Mouse (Mus musculus) forebrain, embryonic 16.5 days (tissue): ENCODE data around the gene Itln1. TPM values are rescaled to one million over a fixed set of nuclear protein-coding genes. Genes with fewer than 3 reads are reported as not detected.

Experiments used
- ATAC-seq: fragments of 200-750 bp; cut with Nextera tagmentation; 2 replicates; pipeline ENCODE4 v1.8.0; 2017; ENCODE audit warnings: mild to moderate bottlenecking, moderate library complexity
- H3K27ac ChIP-seq: fragments of 300-500 bp; sonication (generic); 2 replicates; pipeline ENCODE4 v1.5.1; 2014; ENCODE audit warnings: low read length, control low read depth
- H3K27me3 ChIP-seq: fragments of 300-500 bp; sonication (generic); replicated peaks from 2 replicates; pipeline ENCODE4 v1.6.1; 2014; ENCODE audit warnings: low read length; ENCODE audit not compliant: control insufficient read depth, insufficient read depth
- H3K36me3 ChIP-seq: fragments of 300-500 bp; sonication (generic); 2 replicates; pipeline ENCODE4 v1.6.1; 2014; ENCODE audit not compliant: control insufficient read depth, insufficient read depth
- H3K4me1 ChIP-seq: fragments of 300-500 bp; sonication (generic); replicated peaks from 2 replicates; pipeline ENCODE4 v1.6.1; 2014; ENCODE audit warnings: low read length; ENCODE audit not compliant: control insufficient read depth, insufficient read depth
- H3K4me2 ChIP-seq: fragments of 300-500 bp; sonication (generic); 2 replicates; pipeline ENCODE4 v1.6.1; 2014; ENCODE audit warnings: mild to moderate bottlenecking, low read length, control low read depth
- H3K4me3 ChIP-seq: fragments of 300-500 bp; sonication (generic); replicated peaks from 2 replicates; pipeline ENCODE4 v1.5.1; 2014; ENCODE audit warnings: mild to moderate bottlenecking, low read length, control low read depth
- H3K9ac ChIP-seq: fragments of 300-500 bp; sonication (generic); replicated peaks from 2 replicates; pipeline ENCODE4 v1.6.1; 2014; ENCODE audit warnings: low read depth, low read length, control low read depth
- H3K9me3 ChIP-seq: fragments of 300-500 bp; sonication (generic); 2 replicates; pipeline ENCODE4 v1.6.1; 2016; ENCODE audit warnings: low read length; ENCODE audit not compliant: control insufficient read depth
- WGBS: fragments of 180-500 bp; shearing (Covaris S2); extraction: QIAGEN DNeasy Blood & Tissue Kit; methylation state at CpG from one replicate; pipeline ENCODE4 v1.1.7; 2014; 5-methylcytosine and 5-hydroxymethylcytosine counted together
- polyA plus RNA-seq: library from polyadenylated mRNA; unstranded; fragments of >200 nt; fragmentation: Nextera tagmentation; extraction: Ambion mirVana; gene quantifications from 2 replicates; pipeline ENCODE4 v1.2.1, GENCODE M21; 2015

Gene Itln1
- polyA plus RNA-seq: not detected in 2 replicates

DNA sequence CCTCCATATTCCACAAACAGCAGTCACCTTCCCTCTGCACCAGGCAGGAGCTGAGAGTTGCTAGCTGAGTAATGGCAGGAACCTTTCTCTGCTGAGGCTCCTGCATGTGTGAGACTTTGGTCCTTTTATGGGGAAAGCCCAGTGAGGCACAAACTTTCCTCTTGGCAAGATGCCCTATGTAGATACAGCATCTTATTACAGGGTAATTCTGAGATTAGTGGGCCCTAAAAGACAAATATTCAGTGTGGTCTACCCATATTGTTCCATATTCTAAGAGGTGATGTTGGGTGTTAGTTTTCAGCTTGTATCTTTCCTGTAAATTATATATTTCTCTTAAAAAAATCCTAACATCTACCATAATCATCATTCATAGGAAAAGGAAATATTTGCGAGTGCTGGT lies at the start of gene Itln1:
Gene Itln1, minus strand, starts transcription at position 101 of the 400 bp plus-strand sequence.
- H3K27me3 ChIP-seq: no peaks in the 10 kb centered on the region
- no peak within 1 kb of the TSS for H3K27ac ChIP-seq
- H3K36me3 ChIP-seq: no peaks in the 10 kb centered on the region
- H3K4me3 ChIP-seq: no peak within 1 kb of the TSS
- no peaks in the 10 kb centered on the region for H3K4me1 ChIP-seq
- H3K4me2 ChIP-seq: no peak within 1 kb of the TSS
- no peak within 1 kb of the TSS for H3K9ac ChIP-seq
- ATAC-seq: no peak
- peaks cover 3% of the 10 kb centered on the region for H3K9me3 ChIP-seq
- WGBS: 100% methylated on average over 1 of the region's 1 CpGs

GRCm38 (mm10) chr1:171584584-171584983 lies 49.5 kb upstream of the Itln1 start:
- H3K36me3 ChIP-seq: no peaks in the 10 kb centered on the region
- 84% methylated on average over 2 of the region's 2 CpGs for WGBS

GRCm38 (mm10) chr1:171577168-171577567 lies 42.1 kb upstream of the Itln1 start:
- no peak for ATAC-seq
- no peaks in the 10 kb centered on the region for H3K4me1 ChIP-seq
- no peak overlapping the region for H3K9ac ChIP-seq
- 88% methylated on average over 7 of the region's 7 CpGs for WGBS
- no peak overlapping the region for H3K27ac ChIP-seq
- no peak overlapping the region for H3K4me3 ChIP-seq
- no peaks in the 10 kb centered on the region for H3K9me3 ChIP-seq
- H3K4me2 ChIP-seq: no peak overlapping the region
- H3K36me3 ChIP-seq: no peaks in the 10 kb centered on the region
- H3K27me3 ChIP-seq: no peaks in the 10 kb centered on the region

More at GRCm38 (mm10) chr1:171584584-171584983, 49.5 kb upstream of the Itln1 start:
- no peak for ATAC-seq
- Histone ChIP-seq H3K27ac (no peak overlapping the region), H3K27me3 (no peaks in the 10 kb centered on the region), H3K9ac (no peak overlapping the region), H3K4me3 (no peak overlapping the region), H3K9me3 (no peaks in the 10 kb centered on the region), H3K4me1 (no peaks in the 10 kb centered on the region), H3K4me2 (no peak overlapping the region)

- H3K27ac ChIP-seq: no peak overlapping the region
- H3K4me2 ChIP-seq: no peak overlapping the region
- ATAC-seq: no peak
- 53% methylated on average over 2 of the region's 2 CpGs for WGBS
- H3K4me1 ChIP-seq: no peaks in the 10 kb centered on the region
- no peaks in the 10 kb centered on the region for H3K9me3 ChIP-seq
- no peak overlapping the region for H3K9ac ChIP-seq
- no peak overlapping the region for H3K4me3 ChIP-seq
- no peaks in the 10 kb centered on the region for H3K36me3 ChIP-seq
- no peaks in the 10 kb centered on the region for H3K27me3 ChIP-seq
Measured at GRCm38 (mm10) chr1:171568436-171568835, 33.3 kb upstream of the Itln1 start.

DNA sequence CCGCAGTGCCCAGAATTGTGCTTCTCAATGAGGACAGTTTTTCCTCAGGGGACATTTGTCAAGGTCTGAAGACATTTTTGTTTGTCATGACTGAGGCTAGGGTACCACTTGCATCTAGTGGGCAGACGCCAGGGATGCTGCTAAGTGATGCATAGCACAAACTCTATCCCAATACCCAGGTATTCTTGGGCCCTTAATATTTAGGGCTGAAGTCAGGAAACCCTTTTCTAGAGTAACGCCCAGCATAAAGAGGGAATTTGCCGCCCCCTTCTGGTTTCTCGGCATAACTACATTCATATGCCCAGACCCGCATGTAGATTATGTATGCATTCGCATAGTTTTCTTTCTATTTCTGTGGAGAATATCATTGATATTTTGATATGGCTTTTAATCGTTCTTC lies 31.7 kb upstream of the Itln1 start:
- no peak overlapping the region for H3K4me3 ChIP-seq
- H3K9ac ChIP-seq: no peak overlapping the region
- no peaks in the 10 kb centered on the region for H3K27me3 ChIP-seq
- H3K27ac ChIP-seq: no peak overlapping the region
- ATAC-seq: peak; percentile 71; the same call in 1 of the 2 replicates
- no peaks in the 10 kb centered on the region for H3K4me1 ChIP-seq
- 25% methylated on average over 8 of the region's 8 CpGs for WGBS
- H3K36me3 ChIP-seq: no peaks in the 10 kb centered on the region
- H3K4me2 ChIP-seq: no peak overlapping the region
- H3K9me3 ChIP-seq: no peaks in the 10 kb centered on the region

DNA sequence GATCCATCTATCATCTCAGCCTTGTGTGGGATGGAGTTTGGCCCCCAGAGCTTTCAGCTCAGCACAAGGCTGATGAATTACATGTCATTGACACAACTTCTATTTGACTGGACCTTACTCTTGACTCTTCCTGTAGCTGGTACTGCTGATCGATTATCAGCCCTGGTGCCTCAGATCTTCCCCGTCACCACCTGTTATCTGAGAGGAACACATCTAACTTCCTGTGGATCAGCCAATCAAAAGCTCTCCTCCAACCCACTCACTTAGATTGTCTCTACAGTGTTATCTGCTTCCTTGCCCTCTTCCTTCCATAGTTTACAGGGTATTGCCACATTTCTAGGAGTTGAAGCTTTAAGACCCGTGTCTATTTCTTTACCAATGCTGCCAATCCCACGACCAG lies 30.8 kb upstream of the Itln1 start:
- H3K36me3 ChIP-seq: no peaks in the 10 kb centered on the region
- H3K9ac ChIP-seq: no peak overlapping the region
- ATAC-seq: no peak
- no peak overlapping the region for H3K27ac ChIP-seq
- no peak overlapping the region for H3K4me2 ChIP-seq
- no peak overlapping the region for H3K4me3 ChIP-seq
- 82% methylated on average over 4 of the region's 4 CpGs for WGBS
- H3K9me3 ChIP-seq: no peaks in the 10 kb centered on the region
- H3K4me1 ChIP-seq: no peaks in the 10 kb centered on the region
- H3K27me3 ChIP-seq: no peaks in the 10 kb centered on the region

- no peaks in the 10 kb centered on the region for H3K9me3 ChIP-seq
- WGBS: 52% methylated on average over 3 of the region's 3 CpGs
- H3K27me3 ChIP-seq: no peaks in the 10 kb centered on the region
- H3K4me3 ChIP-seq: no peak overlapping the region
- H3K4me1 ChIP-seq: no peaks in the 10 kb centered on the region
- no peak overlapping the region for H3K9ac ChIP-seq
- peak; percentile 63; the same call in 1 of the 2 replicates for ATAC-seq
- H3K36me3 ChIP-seq: no peaks in the 10 kb centered on the region
- H3K4me2 ChIP-seq: no peak overlapping the region
- no peak overlapping the region for H3K27ac ChIP-seq
Measured at GRCm38 (mm10) chr1:171564247-171564646, 29.2 kb upstream of the Itln1 start.

DNA sequence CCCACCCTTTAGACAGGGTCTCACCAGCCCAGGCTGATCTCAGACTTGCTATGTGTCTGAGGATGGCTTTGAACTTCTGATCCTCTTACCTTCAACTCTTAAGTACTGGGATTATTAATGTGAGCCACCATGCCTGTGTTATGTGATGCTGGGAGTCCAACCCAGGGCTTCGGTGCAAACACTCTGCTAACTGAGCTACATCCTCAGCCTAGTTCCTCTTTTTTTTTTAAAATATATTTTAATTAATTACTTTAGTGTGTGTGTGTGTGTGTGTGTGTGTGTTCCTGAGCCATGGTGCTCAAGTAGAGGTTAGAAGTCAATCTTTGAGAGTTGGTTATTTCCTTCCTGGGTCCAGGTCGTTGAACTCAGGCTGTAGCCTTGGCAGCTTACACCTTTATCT lies 27.9 kb upstream of the Itln1 start:
- whole genome bisulfite sequencing: 84% methylated on average over 2 of the region's 2 CpGs

DNA sequence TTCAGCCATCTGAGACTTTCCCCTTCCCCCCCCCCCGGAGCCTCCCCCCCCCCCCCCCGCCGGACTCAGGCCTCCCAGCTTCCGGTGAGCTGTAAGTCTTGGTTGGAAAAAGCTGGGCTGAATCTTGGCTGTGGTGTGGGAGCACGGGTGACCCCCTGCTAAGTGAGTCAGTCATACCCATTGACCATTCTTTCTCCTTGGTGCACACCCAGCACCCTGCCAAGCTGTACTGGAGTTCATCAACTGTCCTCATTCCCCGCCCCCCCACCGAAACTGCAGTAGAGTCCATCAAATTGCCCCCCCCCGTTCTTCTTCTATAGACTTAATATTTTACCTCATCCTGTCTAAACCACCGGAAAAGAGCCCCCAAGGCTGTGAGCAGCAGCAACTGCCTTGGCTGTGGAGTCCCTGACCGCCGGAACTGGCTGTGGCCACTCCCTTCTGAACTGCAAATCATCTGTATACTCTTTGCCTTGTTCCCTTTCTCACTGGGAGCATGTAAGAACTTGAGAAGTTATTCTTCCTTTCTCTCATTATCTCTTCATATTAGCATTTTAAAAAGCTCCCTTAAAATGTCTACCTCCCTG lies 26.6 kb upstream of the Itln1 start:
- no peaks in the 10 kb centered on the region for H3K36me3 ChIP-seq
- no peak overlapping the region for H3K4me3 ChIP-seq
- no peak overlapping the region for H3K27ac ChIP-seq
- WGBS: 69% methylated on average over 8 of the region's 11 CpGs
- no peak overlapping the region for H3K4me2 ChIP-seq
- H3K9ac ChIP-seq: no peak overlapping the region
- H3K27me3 ChIP-seq: no peaks in the 10 kb centered on the region
- H3K4me1 ChIP-seq: no peaks in the 10 kb centered on the region
- ATAC-seq: no peak
- H3K9me3 ChIP-seq: no peaks in the 10 kb centered on the region

More for the DNA sequence above, 27.9 kb upstream of the Itln1 start:
- Histone ChIP-seq H3K9ac (no peak overlapping the region), H3K27ac (no peak overlapping the region), H3K4me3 (no peak overlapping the region), H3K27me3 (no peaks in the 10 kb centered on the region), H3K4me2 (no peak overlapping the region), H3K9me3 (no peaks in the 10 kb centered on the region), H3K4me1 (no peaks in the 10 kb centered on the region), H3K36me3 (no peaks in the 10 kb centered on the region)
- no peak for ATAC-seq

GRCm38 (mm10) chr1:171561200-171561599 lies 26.1 kb upstream of the Itln1 start:
- H3K36me3 ChIP-seq: no peaks in the 10 kb centered on the region
- no peak overlapping the region for H3K4me2 ChIP-seq
- no peak overlapping the region for H3K9ac ChIP-seq
- no peak overlapping the region for H3K27ac ChIP-seq
- H3K27me3 ChIP-seq: no peaks in the 10 kb centered on the region
- no peak overlapping the region for H3K4me3 ChIP-seq
- no peaks in the 10 kb centered on the region for H3K9me3 ChIP-seq
- WGBS: 50% methylated on average over 1 of the region's 1 CpGs
- no peak for ATAC-seq
- H3K4me1 ChIP-seq: no peaks in the 10 kb centered on the region
